Mouse (Mus musculus): ENCODE measurements around the gene Rpl3l. TPM values are rescaled to one million over a fixed set of nuclear protein-coding genes. Genes with fewer than 3 reads are reported as not detected.

Gene Rpl3l
- polyA plus RNA-seq, 1 experiment from 2014 or later = not detected

DNA sequence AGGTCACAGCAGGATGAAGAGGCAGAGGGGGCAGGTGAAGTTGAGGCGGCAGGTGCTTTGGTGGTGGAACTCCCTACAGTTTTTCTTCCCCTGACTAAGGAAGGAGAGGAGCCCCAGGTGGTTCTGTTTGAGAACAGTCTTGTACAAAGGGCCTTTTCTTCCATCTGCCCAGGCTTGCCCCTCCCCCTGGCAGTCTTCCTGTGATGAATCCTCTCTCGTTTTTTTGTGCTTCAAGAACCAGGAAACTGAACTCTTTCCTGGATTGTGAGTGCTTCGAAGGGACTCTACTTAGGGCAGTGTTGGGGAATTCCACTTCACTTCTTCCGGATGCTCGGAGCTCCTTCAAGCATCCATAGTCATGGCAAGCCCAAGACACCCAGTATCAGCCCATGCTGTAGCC is 29.6 kb upstream of the Rpl3l start:
- Histone ChIP-seq H3K4me1 (replicated peaks; ENCODE audit: control insufficient read depth, insufficient read depth, low read length) (peaks cover 16% of the 10 kb centered on the region), H3K27ac (no peak overlapping the region), H3K4me2 (replicated peaks) (no peak overlapping the region), H3K9me3 (ENCODE audit: control insufficient read depth, low read length) (no peaks in the 10 kb centered on the region), H3K36me3 (replicated peaks; ENCODE audit: control insufficient read depth, insufficient read depth) (peaks cover 41% of the 10 kb centered on the region), H3K9ac (no peak overlapping the region), H3K27me3 (ENCODE audit: control insufficient read depth, insufficient read depth, low read length) (no peaks in the 10 kb centered on the region), H3K4me3 (replicated peaks; ENCODE audit: low read length) (no peak overlapping the region)
- ATAC-seq (ENCODE audit: low FRiP score) (no peak), DNase-seq (ENCODE audit: low spot score) (no peak)
- 14% methylated on average over 5 of the region's 5 CpGs for WGBS

GRCm38 (mm10) chr17:24698715-24699114 is 28.9 kb upstream of the Rpl3l start:
- Histone ChIP-seq H3K4me1 (replicated peaks; ENCODE audit: control insufficient read depth, insufficient read depth, low read length) (peaks cover 16% of the 10 kb centered on the region), H3K4me2 (replicated peaks) (no peak overlapping the region), H3K9ac (no peak overlapping the region), H3K4me3 (replicated peaks; ENCODE audit: low read length) (no peak overlapping the region), H3K27ac (no peak overlapping the region), H3K27me3 (ENCODE audit: control insufficient read depth, insufficient read depth, low read length) (no peaks in the 10 kb centered on the region), H3K36me3 (replicated peaks; ENCODE audit: control insufficient read depth, insufficient read depth) (peaks cover 45% of the 10 kb centered on the region), H3K9me3 (ENCODE audit: control insufficient read depth, low read length) (no peaks in the 10 kb centered on the region)
- no peak for DNase-seq (ENCODE audit: low spot score)
- ATAC-seq (ENCODE audit: low FRiP score) = no peak
- WGBS = 66% methylated on average over 9 of the region's 9 CpGs

- ATAC-seq (ENCODE audit: low FRiP score) (no peak), DNase-seq (ENCODE audit: low spot score) (no peak)
- no peak overlapping the region for H3K4me3 ChIP-seq (replicated peaks; ENCODE audit: low read length)
Observed at GRCm38 (mm10) chr17:24699473-24699872, 28.1 kb upstream of the Rpl3l start.

GRCm38 (mm10) chr17:24701251-24701650 is 26.4 kb upstream of the Rpl3l start:
- Histone ChIP-seq H3K27me3 (ENCODE audit: control insufficient read depth, insufficient read depth, low read length) (no peaks in the 10 kb centered on the region), H3K36me3 (replicated peaks; ENCODE audit: control insufficient read depth, insufficient read depth) (peaks cover 58% of the 10 kb centered on the region), H3K9ac (no peak overlapping the region), H3K9me3 (ENCODE audit: control insufficient read depth, low read length) (no peaks in the 10 kb centered on the region), H3K4me1 (replicated peaks; ENCODE audit: control insufficient read depth, insufficient read depth, low read length) (peaks cover 12% of the 10 kb centered on the region), H3K27ac (no peak overlapping the region), H3K4me3 (replicated peaks; ENCODE audit: low read length) (no peak overlapping the region), H3K4me2 (replicated peaks) (no peak overlapping the region)
- 90% methylated on average over 9 of the region's 9 CpGs for WGBS
- ATAC-seq (ENCODE audit: low FRiP score) (no peak), DNase-seq (ENCODE audit: low spot score) (no peak)

More at GRCm38 (mm10) chr17:24699473-24699872, 28.1 kb upstream of the Rpl3l start:
- no peak overlapping the region for H3K4me2 ChIP-seq (replicated peaks)
- no peaks in the 10 kb centered on the region for H3K27me3 ChIP-seq (ENCODE audit: control insufficient read depth, insufficient read depth, low read length)
- H3K9ac ChIP-seq = no peak overlapping the region
- WGBS = 88% methylated on average over 2 of the region's 2 CpGs
- H3K36me3 ChIP-seq (replicated peaks; ENCODE audit: control insufficient read depth, insufficient read depth) = peaks cover 53% of the 10 kb centered on the region
- H3K27ac ChIP-seq = no peak overlapping the region
- peaks cover 16% of the 10 kb centered on the region for H3K4me1 ChIP-seq (replicated peaks; ENCODE audit: control insufficient read depth, insufficient read depth, low read length)
- H3K9me3 ChIP-seq (ENCODE audit: control insufficient read depth, low read length) = no peaks in the 10 kb centered on the region

- Histone ChIP-seq H3K27me3 (ENCODE audit: control insufficient read depth, insufficient read depth, low read length) (no peaks in the 10 kb centered on the region), H3K4me1 (replicated peaks; ENCODE audit: control insufficient read depth, insufficient read depth, low read length) (peaks cover 17% of the 10 kb centered on the region), H3K36me3 (replicated peaks; ENCODE audit: control insufficient read depth, insufficient read depth) (peaks cover 40% of the 10 kb centered on the region), H3K4me2 (replicated peaks) (no peak overlapping the region), H3K9me3 (ENCODE audit: control insufficient read depth, low read length) (no peaks in the 10 kb centered on the region), H3K4me3 (replicated peaks; ENCODE audit: low read length) (no peak overlapping the region), H3K27ac (no peak overlapping the region), H3K9ac (no peak overlapping the region)
- no peak for ATAC-seq (ENCODE audit: low FRiP score)
- 100% methylated on average over 3 of the region's 3 CpGs for WGBS
- no peak for DNase-seq (ENCODE audit: low spot score)
Observed at GRCm38 (mm10) chr17:24705821-24706220, 21.8 kb upstream of the Rpl3l start.

GRCm38 (mm10) chr17:24706982-24707800 is 20.4 kb upstream of the Rpl3l start, which contains the start of gene Tbl3:
Gene Tbl3 (minus strand): TSS chr17:24707660.
- Histone ChIP-seq H3K4me3 (replicated peaks; ENCODE audit: low read length) (peak within 1 kb of the TSS; percentile 84), H3K9ac (peak within 1 kb of the TSS; percentile 79), H3K4me1 (replicated peaks; ENCODE audit: control insufficient read depth, insufficient read depth, low read length) (peaks cover 17% of the 10 kb centered on the region), H3K27ac (peak within 1 kb of the TSS; percentile 86), H3K9me3 (ENCODE audit: control insufficient read depth, low read length) (no peaks in the 10 kb centered on the region), H3K27me3 (ENCODE audit: control insufficient read depth, insufficient read depth, low read length) (no peaks in the 10 kb centered on the region), H3K36me3 (replicated peaks; ENCODE audit: control insufficient read depth, insufficient read depth) (peaks cover 26% of the 10 kb centered on the region), H3K4me2 (replicated peaks) (peak within 1 kb of the TSS; percentile 79)
- DNase-seq (ENCODE audit: low spot score) (peak; percentile 98), ATAC-seq (ENCODE audit: low FRiP score) (peak; percentile 91)
- WGBS = 5% methylated on average over 32 of the region's 32 CpGs

- Histone ChIP-seq H3K9ac (peak overlapping the region; percentile 79), H3K9me3 (ENCODE audit: control insufficient read depth, low read length) (no peaks in the 10 kb centered on the region), H3K27me3 (ENCODE audit: control insufficient read depth, insufficient read depth, low read length) (no peaks in the 10 kb centered on the region), H3K36me3 (replicated peaks; ENCODE audit: control insufficient read depth, insufficient read depth) (peaks cover 20% of the 10 kb centered on the region), H3K27ac (peak overlapping the region; percentile 86), H3K4me1 (replicated peaks; ENCODE audit: control insufficient read depth, insufficient read depth, low read length) (peaks cover 17% of the 10 kb centered on the region), H3K4me2 (replicated peaks) (peak overlapping the region; percentile 79), H3K4me3 (replicated peaks; ENCODE audit: low read length) (peak overlapping the region; percentile 84)
- DNase-seq (ENCODE audit: low spot score) = no peak
- WGBS = 6% methylated on average over 24 of the region's 24 CpGs
- peak; percentile 38; the same call in 1 of the 2 replicates for ATAC-seq (ENCODE audit: low FRiP score)
Observed at GRCm38 (mm10) chr17:24707801-24708425, 19.7 kb upstream of the Rpl3l start.

GRCm38 (mm10) chr17:24708646-24709045 is 19.0 kb upstream of the Rpl3l start:
- Histone ChIP-seq H3K4me3 (replicated peaks; ENCODE audit: low read length) (no peak overlapping the region), H3K4me1 (replicated peaks; ENCODE audit: control insufficient read depth, insufficient read depth, low read length) (peaks cover 17% of the 10 kb centered on the region), H3K27ac (no peak overlapping the region), H3K27me3 (ENCODE audit: control insufficient read depth, insufficient read depth, low read length) (no peaks in the 10 kb centered on the region), H3K9me3 (ENCODE audit: control insufficient read depth, low read length) (no peaks in the 10 kb centered on the region), H3K4me2 (replicated peaks) (0 out of 2 replicates have a peak overlapping the region, but pooled peaks have one; percentile 79), H3K36me3 (replicated peaks; ENCODE audit: control insufficient read depth, insufficient read depth) (peaks cover 14% of the 10 kb centered on the region), H3K9ac (no peak overlapping the region)
- DNase-seq (ENCODE audit: low spot score) (no peak), ATAC-seq (ENCODE audit: low FRiP score) (no peak)
- WGBS = 36% methylated on average over 2 of the region's 2 CpGs

DNA sequence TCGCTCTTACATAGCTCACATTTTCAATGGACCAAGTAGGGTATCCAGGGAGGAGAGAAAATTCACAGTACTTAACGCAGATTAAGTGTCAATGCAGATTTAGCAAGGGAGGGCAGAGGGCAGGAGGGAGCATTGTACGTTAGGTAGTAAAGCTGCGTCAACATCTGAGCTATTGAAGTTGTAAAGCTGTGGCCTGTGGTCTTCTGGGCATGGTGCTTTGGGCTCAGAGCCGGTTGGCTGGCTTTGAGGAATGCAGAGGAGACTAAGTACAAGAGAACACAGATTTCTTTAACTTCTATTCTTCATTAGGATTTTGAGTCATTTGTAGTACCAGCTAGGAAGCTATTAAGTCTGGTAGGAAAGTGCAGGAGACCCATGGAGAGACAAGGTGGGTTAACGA is 12.1 kb upstream of the Rpl3l start:
- Histone ChIP-seq H3K27me3 (ENCODE audit: control insufficient read depth, insufficient read depth, low read length) (no peaks in the 10 kb centered on the region), H3K27ac (no peak overlapping the region), H3K4me1 (replicated peaks; ENCODE audit: control insufficient read depth, insufficient read depth, low read length) (no peaks in the 10 kb centered on the region; the same call in 1 of the 2 replicates), H3K9ac (no peak overlapping the region), H3K4me3 (replicated peaks; ENCODE audit: low read length) (no peak overlapping the region), H3K36me3 (replicated peaks; ENCODE audit: control insufficient read depth, insufficient read depth) (peaks cover 21% of the 10 kb centered on the region; the same call in 1 of the 2 replicates), H3K9me3 (ENCODE audit: control insufficient read depth, low read length) (no peaks in the 10 kb centered on the region), H3K4me2 (replicated peaks) (no peak overlapping the region)
- ATAC-seq (ENCODE audit: low FRiP score) = no peak
- DNase-seq (ENCODE audit: low spot score) = no peak
- WGBS = 75% methylated on average over 6 of the region's 6 CpGs

All from hindbrain, embryonic 14.5 days (tissue).